Mouse (Mus musculus): Measurements from ENCODE around the gene Gm27021. TPM values are rescaled to one million over a fixed set of nuclear protein-coding genes. Genes with fewer than 3 reads are reported as not detected.

Gene Gm27021
- polyA plus RNA-seq, 1 experiment from 2014 or later, result 4.0 TPM

- Histone ChIP-seq H3K4me3 (no peak overlapping the region), H3K27ac (0 out of 2 replicates have a peak overlapping the region, but pooled peaks have one; percentile 51), H3K27me3 (ENCODE audit: poor library complexity, severe bottlenecking) (no peaks in the 10 kb centered on the region), H3K9me3 (no peaks in the 10 kb centered on the region), H3K36me3 (replicated peaks) (peaks cover 96% of the 10 kb centered on the region), H3K4me1 (peaks cover 22% of the 10 kb centered on the region)
- WGBS, result 96% methylated on average over 8 of the region's 8 CpGs
- no peak for DNase-seq (ENCODE audit: extremely low spot score, low spot score)
These were observed 87.4 kb downstream of the Gm27021 start for GRCm38 (mm10) chr8:120580336-120581000.

GRCm38 (mm10) chr8:120577821-120578220, 90.1 kb downstream of the Gm27021 start:
- Histone ChIP-seq H3K9me3 (no peaks in the 10 kb centered on the region), H3K27me3 (ENCODE audit: poor library complexity, severe bottlenecking) (no peaks in the 10 kb centered on the region), H3K4me3 (no peak overlapping the region), H3K36me3 (replicated peaks) (peaks cover 100% of the 10 kb centered on the region), H3K4me1 (peaks cover 45% of the 10 kb centered on the region), H3K27ac (no peak overlapping the region)
- 92% methylated on average over 17 of the region's 17 CpGs for WGBS
- DNase-seq (ENCODE audit: extremely low spot score, low spot score), result no peak

- Histone ChIP-seq H3K36me3 (replicated peaks) (peaks cover 100% of the 10 kb centered on the region), H3K4me3 (no peak overlapping the region), H3K9me3 (no peaks in the 10 kb centered on the region), H3K4me1 (peaks cover 63% of the 10 kb centered on the region), H3K27ac (peak overlapping the region; percentile 62), H3K27me3 (ENCODE audit: poor library complexity, severe bottlenecking) (no peaks in the 10 kb centered on the region)
- DNase-seq (ENCODE audit: extremely low spot score, low spot score), result no peak
- WGBS, result 61% methylated on average over 9 of the region's 9 CpGs
These were observed 92.1 kb downstream of the Gm27021 start for GRCm38 (mm10) chr8:120575801-120576200.

- H3K9me3 ChIP-seq, result no peaks in the 10 kb centered on the region
- WGBS, result 83% methylated on average over 19 of the region's 19 CpGs
- no peak overlapping the region for H3K27ac ChIP-seq
- H3K4me3 ChIP-seq, result no peak overlapping the region
- peaks cover 71% of the 10 kb centered on the region for H3K4me1 ChIP-seq
- H3K27me3 ChIP-seq (ENCODE audit: poor library complexity, severe bottlenecking), result no peaks in the 10 kb centered on the region
- no peak for DNase-seq (ENCODE audit: extremely low spot score, low spot score)
- H3K36me3 ChIP-seq (replicated peaks), result peaks cover 100% of the 10 kb centered on the region
These were observed 92.9 kb downstream of the Gm27021 start for GRCm38 (mm10) chr8:120574941-120575340.

GRCm38 (mm10) chr8:120573866-120574265, 94.0 kb downstream of the Gm27021 start:
- Histone ChIP-seq H3K4me1 (peaks cover 77% of the 10 kb centered on the region), H3K36me3 (replicated peaks) (peaks cover 100% of the 10 kb centered on the region), H3K27me3 (ENCODE audit: poor library complexity, severe bottlenecking) (no peaks in the 10 kb centered on the region), H3K9me3 (peaks cover 3% of the 10 kb centered on the region; the same call in 1 of the 2 replicates), H3K4me3 (no peak overlapping the region), H3K27ac (0 out of 2 replicates have a peak overlapping the region, but pooled peaks have one; percentile 35)
- 71% methylated on average over 11 of the region's 11 CpGs for WGBS
- DNase-seq (ENCODE audit: extremely low spot score, low spot score), result no peak

- peaks cover 100% of the 10 kb centered on the region for H3K36me3 ChIP-seq (replicated peaks)
- H3K27ac ChIP-seq, result 0 out of 2 replicates have a peak overlapping the region, but pooled peaks have one; percentile 7
- no peaks in the 10 kb centered on the region for H3K27me3 ChIP-seq (ENCODE audit: poor library complexity, severe bottlenecking)
- WGBS, result 83% methylated on average over 21 of the region's 21 CpGs
- no peak overlapping the region for H3K4me3 ChIP-seq
- H3K9me3 ChIP-seq, result peaks cover 12% of the 10 kb centered on the region; the same call in 1 of the 2 replicates
- peaks cover 75% of the 10 kb centered on the region for H3K4me1 ChIP-seq
- DNase-seq (ENCODE audit: extremely low spot score, low spot score), result no peak
These were observed 95.3 kb downstream of the Gm27021 start for GRCm38 (mm10) chr8:120572534-120572933.

GRCm38 (mm10) chr8:120571561-120571960, 96.3 kb downstream of the Gm27021 start:
- Histone ChIP-seq H3K4me1 (peaks cover 76% of the 10 kb centered on the region), H3K36me3 (replicated peaks) (peaks cover 100% of the 10 kb centered on the region), H3K4me3 (no peak overlapping the region), H3K9me3 (peaks cover 12% of the 10 kb centered on the region; the same call in 1 of the 2 replicates), H3K27me3 (ENCODE audit: poor library complexity, severe bottlenecking) (0 out of 2 replicates have a peak, but pooled peaks cover 1% of the 10 kb centered on the region), H3K27ac (no peak overlapping the region)
- 87% methylated on average over 8 of the region's 8 CpGs for WGBS
- DNase-seq (ENCODE audit: extremely low spot score, low spot score), result no peak

- Histone ChIP-seq H3K4me1 (peaks cover 76% of the 10 kb centered on the region), H3K9me3 (peaks cover 12% of the 10 kb centered on the region; the same call in 1 of the 2 replicates), H3K36me3 (replicated peaks) (peaks cover 95% of the 10 kb centered on the region), H3K27ac (no peak overlapping the region; the same call in 1 of the 2 replicates), H3K4me3 (no peak overlapping the region), H3K27me3 (ENCODE audit: poor library complexity, severe bottlenecking) (0 out of 2 replicates have a peak, but pooled peaks cover 4% of the 10 kb centered on the region)
- DNase-seq (ENCODE audit: extremely low spot score, low spot score), result peak; percentile 75
- 65% methylated on average over 13 of the region's 13 CpGs for WGBS
These were observed 97.8 kb downstream of the Gm27021 start for GRCm38 (mm10) chr8:120569939-120570715.

GRCm38 (mm10) chr8:120569123-120569522, 98.8 kb downstream of the Gm27021 start:
- peaks cover 12% of the 10 kb centered on the region; the same call in 1 of the 2 replicates for H3K9me3 ChIP-seq
- DNase-seq (ENCODE audit: extremely low spot score, low spot score), result no peak
- H3K36me3 ChIP-seq (replicated peaks), result peaks cover 87% of the 10 kb centered on the region
- no peak overlapping the region for H3K27ac ChIP-seq
- WGBS, result 94% methylated on average over 17 of the region's 17 CpGs
- no peak overlapping the region for H3K4me3 ChIP-seq
- H3K4me1 ChIP-seq, result peaks cover 78% of the 10 kb centered on the region
- 0 out of 2 replicates have a peak, but pooled peaks cover 4% of the 10 kb centered on the region for H3K27me3 ChIP-seq (ENCODE audit: poor library complexity, severe bottlenecking)

- H3K36me3 ChIP-seq (replicated peaks), result peaks cover 87% of the 10 kb centered on the region
- no peak for DNase-seq (ENCODE audit: extremely low spot score, low spot score)
- H3K4me1 ChIP-seq, result peaks cover 78% of the 10 kb centered on the region
- 0 out of 2 replicates have a peak, but pooled peaks cover 4% of the 10 kb centered on the region for H3K27me3 ChIP-seq (ENCODE audit: poor library complexity, severe bottlenecking)
- H3K27ac ChIP-seq, result peak overlapping the region; percentile 13; the same call in 1 of the 2 replicates
- peaks cover 12% of the 10 kb centered on the region; the same call in 1 of the 2 replicates for H3K9me3 ChIP-seq
- no peak overlapping the region for H3K4me3 ChIP-seq
- WGBS, result 96% methylated on average over 37 of the region's 37 CpGs
These were observed 99.6 kb downstream of the Gm27021 start for GRCm38 (mm10) chr8:120568164-120568798.

- Histone ChIP-seq H3K36me3 (replicated peaks) (peaks cover 84% of the 10 kb centered on the region), H3K4me3 (no peak overlapping the region), H3K9me3 (peaks cover 12% of the 10 kb centered on the region; the same call in 1 of the 2 replicates), H3K4me1 (peaks cover 79% of the 10 kb centered on the region), H3K27me3 (ENCODE audit: poor library complexity, severe bottlenecking) (0 out of 2 replicates have a peak, but pooled peaks cover 4% of the 10 kb centered on the region), H3K27ac (peak overlapping the region; percentile 13; the same call in 1 of the 2 replicates)
- DNase-seq (ENCODE audit: extremely low spot score, low spot score), result no peak
- WGBS, result 97% methylated on average over 17 of the region's 17 CpGs
These were observed 100.1 kb downstream of the Gm27021 start for GRCm38 (mm10) chr8:120567731-120568130.

- Histone ChIP-seq H3K9me3 (peaks cover 12% of the 10 kb centered on the region; the same call in 1 of the 2 replicates), H3K36me3 (replicated peaks) (peaks cover 75% of the 10 kb centered on the region), H3K4me1 (peaks cover 79% of the 10 kb centered on the region), H3K4me3 (no peak overlapping the region), H3K27me3 (ENCODE audit: poor library complexity, severe bottlenecking) (peaks cover 6% of the 10 kb centered on the region; the same call in 1 of the 2 replicates), H3K27ac (peak overlapping the region; percentile 3; the same call in 1 of the 2 replicates)
- DNase-seq (ENCODE audit: extremely low spot score, low spot score), result no peak
- WGBS, result 92% methylated on average over 8 of the region's 8 CpGs
These were observed 101.2 kb downstream of the Gm27021 start for GRCm38 (mm10) chr8:120566681-120567080.

Data from forebrain, embryonic 10.5 days (tissue).